Mouse (Mus musculus) midbrain, embryonic 16.5 days (tissue): ENCODE data around the gene Apom. TPM values are rescaled to one million over a fixed set of nuclear protein-coding genes. Genes with fewer than 3 reads are reported as not detected.

Experiments used
- ATAC-seq: fragments of 200-750 bp; cut with Nextera tagmentation; 2 replicates; pipeline ENCODE4 v1.8.0; 2017; ENCODE audit warnings: moderate TSS enrichment
- H3K27ac ChIP-seq: fragments of 300-500 bp; sonication (generic); 2 replicates; pipeline ENCODE4 v1.5.1; 2014; ENCODE audit warnings: mild to moderate bottlenecking, low read length, mixed read lengths
- H3K27me3 ChIP-seq: fragments of 300-500 bp; sonication (generic); 2 replicates; pipeline ENCODE4 v1.6.1; 2014; ENCODE audit warnings: low read depth, low read length, mixed read lengths; ENCODE audit not compliant: control insufficient read depth, insufficient read depth
- H3K36me3 ChIP-seq: fragments of 300-500 bp; sonication (generic); 2 replicates; pipeline ENCODE4 v1.6.1; 2014; ENCODE audit warnings: mild to moderate bottlenecking, low read length, moderate library complexity, mixed read lengths; ENCODE audit not compliant: control insufficient read depth, insufficient read depth
- H3K4me1 ChIP-seq: fragments of 300-500 bp; sonication (generic); 2 replicates; pipeline ENCODE4 v1.6.1; 2014; ENCODE audit warnings: mild to moderate bottlenecking, low read length, mixed read lengths; ENCODE audit not compliant: control insufficient read depth, insufficient read depth
- H3K4me2 ChIP-seq: fragments of 300-500 bp; sonication (generic); 2 replicates; pipeline ENCODE4 v1.6.1; 2014; ENCODE audit warnings: mild to moderate bottlenecking, low read length, mixed read lengths
- H3K4me3 ChIP-seq: fragments of 300-500 bp; sonication (generic); 2 replicates; pipeline ENCODE4 v1.5.1; 2014; ENCODE audit warnings: low read depth, mild to moderate bottlenecking, low read length, moderate library complexity, mixed read lengths
- H3K9ac ChIP-seq: fragments of 300-500 bp; sonication (generic); 2 replicates; pipeline ENCODE4 v1.6.1; 2014; ENCODE audit warnings: low read depth, low read length, mixed read lengths
- H3K9me3 ChIP-seq: fragments of 300-500 bp; sonication (generic); replicated peaks from 2 replicates; pipeline ENCODE4 v1.6.1; 2014; ENCODE audit warnings: mild to moderate bottlenecking, low read length, mixed read lengths; ENCODE audit not compliant: control insufficient read depth, poor library complexity, severe bottlenecking
- WGBS: fragments of 180-500 bp; shearing (Covaris S2); extraction: QIAGEN DNeasy Blood & Tissue Kit; methylation state at CpG from one replicate; pipeline ENCODE4 v1.1.7; 2014; 5-methylcytosine and 5-hydroxymethylcytosine counted together
- polyA plus RNA-seq: library from polyadenylated mRNA; unstranded; fragments of >200 nt; fragmentation: Nextera tagmentation; extraction: Ambion mirVana; gene quantifications from 2 replicates; pipeline ENCODE4 v1.2.1, GENCODE M21; 2015

The Apom gene
- polyA plus RNA-seq, 1 experiment from 2014 or later: 0.24 TPM

GRCm38 (mm10) chr17:35108097-35108496, 23.8 kb downstream of the Apom start, which contains the start of gene Ly6g5c:
Ly6g5c (plus strand) TSS chr17:35108279.
- H3K36me3 ChIP-seq: peaks cover 8% of the 10 kb centered on the region; the same call in 1 of the 2 replicates

DNA sequence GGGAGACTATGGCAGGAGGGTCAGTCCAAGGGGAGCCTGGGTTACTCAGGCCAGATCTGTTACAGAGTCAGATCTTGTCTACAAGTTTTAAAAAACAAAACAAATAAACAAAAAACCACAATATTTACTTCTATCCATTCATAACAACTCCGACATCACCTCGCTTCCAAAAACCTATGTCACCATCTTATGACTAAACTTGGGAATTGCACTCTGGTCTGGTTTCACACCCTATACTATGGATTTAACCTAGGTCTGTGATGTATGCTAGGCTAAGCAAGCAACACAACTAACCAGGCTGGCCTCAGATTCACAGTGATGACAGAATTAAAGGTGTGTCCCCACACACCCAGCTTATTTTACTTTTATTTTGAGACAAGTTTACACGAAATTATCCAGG, 25.3 kb downstream of the Apom start:
- ATAC-seq: no peak
- no peaks in the 10 kb centered on the region; the same call in 1 of the 2 replicates for H3K4me1 ChIP-seq
- no peak overlapping the region for H3K27ac ChIP-seq
- no peak overlapping the region for H3K9ac ChIP-seq
- no peak overlapping the region for H3K4me3 ChIP-seq
- H3K4me2 ChIP-seq: no peak overlapping the region
- no peaks in the 10 kb centered on the region; the same call in 1 of the 2 replicates for H3K27me3 ChIP-seq
- no peaks in the 10 kb centered on the region for H3K9me3 ChIP-seq
- 64% methylated on average over 3 of the region's 3 CpGs for WGBS
- H3K36me3 ChIP-seq: peaks cover 16% of the 10 kb centered on the region

More at GRCm38 (mm10) chr17:35108097-35108496, 23.8 kb downstream of the Apom start, which contains the start of gene Ly6g5c:
- no peaks in the 10 kb centered on the region for H3K9me3 ChIP-seq
- no peak for ATAC-seq
- no peak within 1 kb of the TSS for H3K27ac ChIP-seq
- H3K27me3 ChIP-seq: no peaks in the 10 kb centered on the region; the same call in 1 of the 2 replicates
- no peak within 1 kb of the TSS for H3K4me2 ChIP-seq
- no peak within 1 kb of the TSS for H3K9ac ChIP-seq
- no peaks in the 10 kb centered on the region; the same call in 1 of the 2 replicates for H3K4me1 ChIP-seq
- WGBS: 87% methylated on average over 6 of the region's 6 CpGs
- no peak within 1 kb of the TSS for H3K4me3 ChIP-seq

DNA sequence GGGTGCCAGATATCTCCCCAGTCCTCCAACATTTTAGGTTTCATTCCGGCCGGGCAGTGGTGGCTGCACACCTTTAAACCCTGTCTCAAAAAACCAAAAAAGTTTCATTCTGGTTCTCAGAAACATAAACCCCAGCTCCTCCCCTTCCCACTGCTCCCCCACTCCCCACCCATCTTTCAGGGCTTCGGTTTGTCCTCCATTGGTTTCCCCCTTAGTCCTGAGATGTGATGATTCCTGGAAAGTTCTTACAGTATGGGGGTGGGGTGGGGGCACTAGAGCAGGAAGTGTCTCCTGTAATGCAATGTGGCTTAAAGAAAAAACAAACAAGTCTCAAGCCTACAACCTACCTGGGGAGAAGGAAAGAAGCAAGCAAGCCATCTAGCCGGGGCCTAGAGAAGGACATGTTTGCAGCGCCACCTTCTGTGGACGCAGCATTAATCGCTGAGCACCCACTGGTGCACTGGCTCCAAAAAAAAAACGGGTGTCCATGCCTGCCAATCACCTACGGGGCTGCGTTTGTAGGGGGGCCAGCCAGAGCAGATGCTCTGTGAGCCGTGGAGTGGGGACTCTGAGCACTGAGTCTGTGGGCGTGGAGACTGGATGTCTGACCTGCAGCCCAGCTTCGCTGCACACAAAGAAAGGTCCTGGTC, 26.0 kb downstream of the Apom start:
- Histone ChIP-seq H3K27ac (no peak overlapping the region), H3K36me3 (peaks cover 20% of the 10 kb centered on the region), H3K9me3 (no peaks in the 10 kb centered on the region), H3K4me3 (no peak overlapping the region), H3K27me3 (no peaks in the 10 kb centered on the region; the same call in 1 of the 2 replicates), H3K4me1 (no peaks in the 10 kb centered on the region; the same call in 1 of the 2 replicates), H3K9ac (peak overlapping the region; percentile 43; the same call in 1 of the 2 replicates), H3K4me2 (peak overlapping the region; percentile 23; the same call in 1 of the 2 replicates)
- no peak for ATAC-seq
- WGBS: 21% methylated on average over 13 of the region's 13 CpGs

DNA sequence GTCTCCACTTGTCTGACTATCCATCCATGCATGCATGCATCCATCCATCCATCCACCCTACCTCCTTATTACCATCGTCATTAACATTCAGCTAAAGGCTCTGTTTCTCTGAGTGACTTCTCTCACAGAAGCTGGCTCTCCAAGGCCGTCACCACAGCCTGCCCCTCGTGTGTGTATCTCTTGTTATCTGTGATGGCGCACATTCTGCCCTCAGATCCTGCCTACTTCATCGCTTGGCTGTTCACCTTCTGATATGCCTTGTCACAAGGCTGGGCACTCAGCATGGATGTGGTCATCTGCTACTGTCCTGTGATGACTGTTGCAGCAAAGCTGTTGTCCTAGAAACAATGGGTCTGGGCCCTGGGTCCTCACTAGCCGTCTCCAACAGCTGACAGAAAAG, 27.1 kb downstream of the Apom start:
- Histone ChIP-seq H3K4me2 (no peak overlapping the region), H3K4me1 (no peaks in the 10 kb centered on the region; the same call in 1 of the 2 replicates), H3K9ac (no peak overlapping the region), H3K36me3 (peaks cover 25% of the 10 kb centered on the region), H3K9me3 (no peaks in the 10 kb centered on the region), H3K27ac (no peak overlapping the region), H3K4me3 (no peak overlapping the region), H3K27me3 (no peaks in the 10 kb centered on the region)
- 77% methylated on average over 6 of the region's 6 CpGs for WGBS
- ATAC-seq: no peak

DNA sequence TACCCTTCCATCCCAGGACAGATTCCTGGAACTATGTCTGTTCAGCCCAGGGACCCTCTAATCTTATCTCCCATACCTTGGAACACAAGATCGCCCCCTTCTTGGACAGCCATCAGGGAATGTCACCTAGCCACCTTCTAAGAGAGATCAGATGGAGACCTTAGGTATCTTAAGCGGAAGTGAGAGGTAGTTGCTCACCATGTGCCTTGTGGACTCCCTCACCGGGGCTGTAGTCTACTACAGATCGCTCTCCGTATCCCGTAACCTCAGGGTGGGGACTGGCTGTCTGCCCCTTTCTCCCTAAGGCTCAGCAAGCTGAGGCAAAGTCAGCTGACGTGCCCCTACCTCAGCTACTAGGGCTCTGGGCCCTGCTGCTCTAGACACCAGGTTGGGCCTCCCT, 27.8 kb downstream of the Apom start:
- no peaks in the 10 kb centered on the region; the same call in 1 of the 2 replicates for H3K4me1 ChIP-seq
- no peaks in the 10 kb centered on the region for H3K9me3 ChIP-seq
- no peak overlapping the region for H3K4me2 ChIP-seq
- H3K9ac ChIP-seq: 0 out of 2 replicates have a peak overlapping the region, but pooled peaks have one; percentile 10
- 95% methylated on average over 7 of the region's 7 CpGs for WGBS
- no peak for ATAC-seq
- H3K27me3 ChIP-seq: no peaks in the 10 kb centered on the region
- H3K36me3 ChIP-seq: peaks cover 31% of the 10 kb centered on the region
- H3K4me3 ChIP-seq: no peak overlapping the region
- H3K27ac ChIP-seq: no peak overlapping the region

- WGBS: 71% methylated on average over 6 of the region's 6 CpGs
- Histone ChIP-seq H3K27me3 (no peaks in the 10 kb centered on the region), H3K36me3 (peaks cover 35% of the 10 kb centered on the region), H3K4me2 (no peak overlapping the region), H3K27ac (no peak overlapping the region), H3K4me3 (no peak overlapping the region), H3K4me1 (no peaks in the 10 kb centered on the region; the same call in 1 of the 2 replicates), H3K9me3 (no peaks in the 10 kb centered on the region), H3K9ac (no peak overlapping the region)
- no peak for ATAC-seq
These were observed 28.6 kb downstream of the Apom start for GRCm38 (mm10) chr17:35103221-35103690.

DNA sequence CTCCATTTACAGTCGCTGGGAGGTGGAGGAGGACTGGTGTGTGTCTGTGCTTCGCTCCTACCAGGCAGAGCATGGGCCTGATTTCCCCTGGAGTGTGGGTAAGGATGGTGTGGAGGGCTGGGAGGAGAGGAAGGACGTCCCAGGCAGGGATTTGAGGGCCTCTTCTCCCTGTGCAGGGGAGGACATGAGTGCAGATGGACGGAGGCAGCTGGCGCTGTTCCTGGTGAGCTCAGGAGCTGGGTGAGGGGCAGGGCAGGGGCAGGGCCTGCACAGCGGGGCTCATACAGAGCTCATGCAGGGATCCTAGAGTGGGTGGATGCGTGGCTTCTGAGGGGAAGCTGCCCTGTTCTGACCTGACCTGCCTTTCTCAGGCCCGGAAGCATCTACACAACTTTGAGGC, 29.6 kb downstream of the Apom start:
- 77% methylated on average over 8 of the region's 8 CpGs for WGBS
- Histone ChIP-seq H3K27ac (no peak overlapping the region), H3K9ac (no peak overlapping the region), H3K9me3 (no peaks in the 10 kb centered on the region), H3K36me3 (peaks cover 40% of the 10 kb centered on the region), H3K4me2 (no peak overlapping the region), H3K4me1 (no peaks in the 10 kb centered on the region; the same call in 1 of the 2 replicates), H3K4me3 (no peak overlapping the region), H3K27me3 (no peaks in the 10 kb centered on the region)
- ATAC-seq: no peak

GRCm38 (mm10) chr17:35101161-35101560, 30.7 kb downstream of the Apom start:
- H3K4me2 ChIP-seq: no peak overlapping the region
- no peak overlapping the region for H3K27ac ChIP-seq
- H3K9ac ChIP-seq: no peak overlapping the region
- no peak for ATAC-seq
- no peak overlapping the region for H3K4me3 ChIP-seq
- H3K9me3 ChIP-seq: no peaks in the 10 kb centered on the region
- no peaks in the 10 kb centered on the region for H3K27me3 ChIP-seq
- WGBS: 92% methylated on average over 11 of the region's 11 CpGs
- peaks cover 47% of the 10 kb centered on the region for H3K36me3 ChIP-seq
- no peaks in the 10 kb centered on the region; the same call in 1 of the 2 replicates for H3K4me1 ChIP-seq

DNA sequence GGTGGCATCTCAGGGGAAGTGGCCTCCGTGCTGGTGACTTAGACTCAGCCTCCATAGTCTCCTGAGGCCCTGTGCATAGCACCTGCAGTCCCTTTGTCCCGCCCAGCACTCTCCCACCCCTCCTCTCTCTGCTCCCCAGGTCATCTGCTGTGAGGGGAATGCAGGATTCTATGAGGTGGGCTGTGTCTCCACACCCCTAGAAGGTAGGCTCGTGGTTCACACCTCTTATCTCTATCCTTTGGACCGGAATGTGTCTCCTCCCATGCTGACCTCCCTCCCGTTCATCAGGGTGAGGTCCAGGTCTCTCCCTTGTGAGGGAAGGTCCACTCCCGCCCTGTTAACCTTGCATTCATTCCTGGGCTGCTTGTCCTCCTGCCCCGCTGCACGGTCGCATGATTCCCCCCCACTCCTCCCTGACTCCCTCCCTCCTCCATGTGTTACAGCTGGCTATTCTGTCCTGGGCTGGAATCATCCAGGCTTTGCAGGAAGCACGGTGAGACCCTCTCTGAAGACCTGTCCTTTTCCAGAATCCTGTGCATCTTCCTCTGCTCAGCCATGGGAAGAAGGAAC, 31.6 kb downstream of the Apom start:
- no peak overlapping the region for H3K9ac ChIP-seq
- no peaks in the 10 kb centered on the region for H3K4me1 ChIP-seq
- H3K9me3 ChIP-seq: no peaks in the 10 kb centered on the region
- H3K27me3 ChIP-seq: no peaks in the 10 kb centered on the region
- no peak for ATAC-seq
- no peak overlapping the region for H3K4me2 ChIP-seq
- 81% methylated on average over 10 of the region's 10 CpGs for WGBS
- H3K27ac ChIP-seq: no peak overlapping the region
- peaks cover 48% of the 10 kb centered on the region for H3K36me3 ChIP-seq
- no peak overlapping the region for H3K4me3 ChIP-seq
